Mouse (Mus musculus): ENCODE results near the gene Tef.

Gene Tef

GRCm38 (mm10) chr15:81830530-81830929 lies 28.3 kb downstream of the Tef start:
- DNase-seq, result no peak

- DNase-seq, result peak; percentile 90
These were observed 29.1 kb downstream of the Tef start for GRCm38 (mm10) chr15:81831136-81831825.

- DNase-seq, result no peak
These were observed 30.0 kb downstream of the Tef start for GRCm38 (mm10) chr15:81832219-81832618.

- DNase-seq, result no peak
These were observed 31.3 kb downstream of the Tef start for GRCm38 (mm10) chr15:81833481-81833880.

GRCm38 (mm10) chr15:81834171-81834841 lies 32.1 kb downstream of the Tef start:
- no peak for DNase-seq

GRCm38 (mm10) chr15:81835007-81835880 lies 33.0 kb downstream of the Tef start:
- no peak for DNase-seq

- DNase-seq, result peak; percentile 96
These were observed 34.1 kb downstream of the Tef start for GRCm38 (mm10) chr15:81836124-81836821.

GRCm38 (mm10) chr15:81836966-81837920 lies 35.0 kb downstream of the Tef start:
- no peak for DNase-seq

GRCm38 (mm10) chr15:81838554-81839235 lies 36.5 kb downstream of the Tef start:
- DNase-seq, result no peak

- peak; percentile 82 for DNase-seq
These were observed 37.4 kb downstream of the Tef start for GRCm38 (mm10) chr15:81839634-81840033.

GRCm38 (mm10) chr15:81840306-81840705 lies 38.1 kb downstream of the Tef start:
- no peak for DNase-seq

GRCm38 (mm10) chr15:81842275-81842674 lies 40.1 kb downstream of the Tef start:
- no peak for DNase-seq

GRCm38 (mm10) chr15:81845033-81845625 lies 42.9 kb downstream of the Tef start:
- DNase-seq, result no peak

GRCm38 (mm10) chr15:81845724-81846123 lies 43.5 kb downstream of the Tef start:
- DNase-seq, result no peak

GRCm38 (mm10) chr15:81846755-81847154 lies 44.5 kb downstream of the Tef start:
- no peak for DNase-seq

- no peak for DNase-seq
These were observed 44.9 kb downstream of the Tef start for GRCm38 (mm10) chr15:81847161-81847560.

GRCm38 (mm10) chr15:81847861-81848260 lies 45.6 kb downstream of the Tef start:
- DNase-seq, result no peak

- no peak for DNase-seq
These were observed 46.1 kb downstream of the Tef start for GRCm38 (mm10) chr15:81848301-81848700.

GRCm38 (mm10) chr15:81849104-81849503 lies 46.9 kb downstream of the Tef start:
- no peak for DNase-seq

- no peak for DNase-seq
These were observed 48.5 kb downstream of the Tef start for GRCm38 (mm10) chr15:81850718-81851117.

GRCm38 (mm10) chr15:81851375-81851774 lies 49.2 kb downstream of the Tef start:
- DNase-seq, result no peak
